Mouse (Mus musculus): ENCODE measurements around the gene Csrnp1. TPM values are rescaled to one million over a fixed set of nuclear protein-coding genes. Genes with fewer than 3 reads are reported as not detected.

The Csrnp1 gene
- polyA plus RNA-seq, 1 experiment from 2014 or later, result 3.2 TPM

DNA sequence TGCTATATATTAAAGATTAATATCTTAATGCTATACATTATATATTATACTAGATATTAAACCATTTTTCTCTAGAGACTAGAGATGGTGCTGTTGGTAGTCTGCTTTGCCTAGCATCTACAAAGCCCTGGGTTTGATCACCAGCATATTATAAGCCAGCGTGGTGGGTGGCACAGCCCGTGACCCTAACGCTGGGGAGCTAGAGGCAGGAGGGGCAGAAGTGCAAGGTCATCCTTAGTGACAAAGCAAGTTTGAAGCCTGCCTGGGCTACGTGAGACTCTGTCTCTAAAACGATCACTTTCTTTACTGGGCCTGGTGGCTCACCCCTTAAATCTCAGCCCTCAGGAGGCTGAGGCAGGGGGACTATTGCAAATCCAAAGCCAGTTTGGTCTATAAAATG is 18.4 kb upstream of the Csrnp1 start:
- peaks cover 3% of the 10 kb centered on the region; the same call in 1 of the 2 replicates for H3K9me3 ChIP-seq (ENCODE audit: control insufficient read depth, low read length)
- peaks cover 3 to 15% of the 10 kb centered on the region in 2 experiments for H3K4me1 ChIP-seq (ENCODE audit: control insufficient read depth in 2 of 2, insufficient read depth in 2 of 2, low read length in 2 of 2)
- 78% methylated on average over 5 of the region's 5 CpGs for WGBS
- no peak overlapping the region for H3K9ac ChIP-seq (ENCODE audit: low read length)
- ATAC-seq (ENCODE audit: insufficient number of reproducible peaks, insufficient read depth, low FRiP score, low read depth), result no peak
- no peak overlapping the region for H3K4me2 ChIP-seq (ENCODE audit: low read length)
- no peak overlapping the region for H3K27ac ChIP-seq (replicated peaks in 1 of 2; ENCODE audit: control insufficient read depth in 1 of 2, insufficient read depth in 1 of 2, low read depth in 2 of 2, low read length in 2 of 2)
- no peaks in the 10 kb centered on the region for H3K27me3 ChIP-seq (ENCODE audit: control insufficient read depth, insufficient read depth, low read length)
- H3K36me3 ChIP-seq (ENCODE audit: control insufficient read depth, insufficient read depth, low read length), result no peaks in the 10 kb centered on the region
- H3K4me3 ChIP-seq (ENCODE audit: control insufficient read depth in 1 of 2, insufficient read depth in 1 of 2, low read depth in 1 of 2, low read length in 2 of 2), result no peak overlapping the region

DNA sequence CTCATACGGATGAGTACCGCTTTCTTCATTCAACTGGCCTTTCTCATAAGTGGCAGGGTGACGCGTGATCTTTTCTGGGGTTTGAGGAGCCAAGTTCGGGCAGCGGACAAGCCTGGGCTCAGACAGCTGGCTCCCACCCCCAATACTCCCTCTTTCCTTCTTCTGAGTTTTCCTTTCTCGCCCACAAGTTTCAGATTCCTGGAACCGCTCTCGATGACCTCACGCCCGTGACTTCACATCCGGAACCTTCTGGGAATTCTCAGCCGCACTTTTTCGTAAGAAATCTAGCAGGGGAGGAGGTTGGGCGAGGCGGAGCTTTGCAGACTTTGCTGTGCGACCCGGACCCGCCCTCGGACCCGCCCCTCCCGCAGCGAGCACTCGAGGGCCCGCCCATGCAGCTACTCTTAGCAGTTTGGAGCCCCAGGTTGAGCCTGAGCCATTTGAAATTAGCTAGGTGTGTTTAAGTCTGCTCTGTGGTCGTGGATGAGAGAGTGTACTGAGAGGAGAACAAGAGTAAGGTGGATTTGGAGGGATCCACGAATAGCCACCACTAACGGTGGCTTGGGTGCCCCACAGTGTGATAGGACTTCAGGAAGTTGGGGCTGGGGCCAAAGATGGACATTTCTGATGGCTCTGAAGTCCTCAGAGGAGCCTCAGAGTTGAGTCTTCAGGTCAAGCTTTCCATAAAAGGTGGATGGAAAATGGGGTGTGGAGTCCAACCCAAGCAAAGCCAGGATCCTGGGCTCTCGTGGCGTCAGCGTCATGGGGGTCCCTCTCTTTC is 17.7 kb upstream of the Csrnp1 start:
- no peaks in the 10 kb centered on the region for H3K36me3 ChIP-seq (ENCODE audit: control insufficient read depth, insufficient read depth, low read length)
- H3K9me3 ChIP-seq (ENCODE audit: control insufficient read depth, low read length), result no peaks in the 10 kb centered on the region
- H3K27ac ChIP-seq (replicated peaks in 1 of 2; ENCODE audit: control insufficient read depth in 1 of 2, insufficient read depth in 1 of 2, low read depth in 2 of 2, low read length in 2 of 2), result peak overlapping the region; percentile 86 to 91
- WGBS, result 8% methylated on average over 31 of the region's 31 CpGs
- H3K27me3 ChIP-seq (ENCODE audit: control insufficient read depth, insufficient read depth, low read length), result no peaks in the 10 kb centered on the region
- H3K4me3 ChIP-seq (ENCODE audit: control insufficient read depth in 1 of 2, insufficient read depth in 1 of 2, low read depth in 1 of 2, low read length in 2 of 2), result peak overlapping the region; percentile 47 to 55
- H3K9ac ChIP-seq (ENCODE audit: low read length), result peak overlapping the region; percentile 76
- peak; percentile 92 for ATAC-seq (ENCODE audit: insufficient number of reproducible peaks, insufficient read depth, low FRiP score, low read depth)
- peak overlapping the region; percentile 81 for H3K4me2 ChIP-seq (ENCODE audit: low read length)
- peaks cover 3 to 15% of the 10 kb centered on the region in 2 experiments for H3K4me1 ChIP-seq (ENCODE audit: control insufficient read depth in 2 of 2, insufficient read depth in 2 of 2, low read length in 2 of 2)

DNA sequence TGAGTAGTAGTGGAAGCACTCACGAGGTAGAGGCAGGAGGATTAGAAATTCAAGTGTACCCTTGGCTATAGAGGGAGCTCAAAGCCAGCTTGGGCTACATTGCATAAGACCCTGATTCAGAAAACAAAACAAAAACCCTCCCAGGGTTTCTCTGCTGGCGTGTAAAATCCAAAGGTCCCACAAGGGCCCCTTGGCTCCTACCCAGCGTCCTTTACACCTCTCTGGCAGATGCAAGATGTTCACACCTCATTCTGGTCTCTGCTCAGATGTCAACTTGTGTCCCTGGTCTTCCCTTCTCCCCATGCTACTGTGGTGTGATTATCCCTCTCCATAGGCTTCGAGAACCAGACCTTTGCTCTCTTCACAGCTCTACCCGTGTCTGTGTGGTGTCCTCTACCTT is 16.3 kb upstream of the Csrnp1 start:
- no peak overlapping the region for H3K9ac ChIP-seq (ENCODE audit: low read length)
- no peaks in the 10 kb centered on the region for H3K36me3 ChIP-seq (ENCODE audit: control insufficient read depth, insufficient read depth, low read length)
- H3K9me3 ChIP-seq (ENCODE audit: control insufficient read depth, low read length), result no peaks in the 10 kb centered on the region
- H3K4me1 ChIP-seq (ENCODE audit: control insufficient read depth in 2 of 2, insufficient read depth in 2 of 2, low read length in 2 of 2), result peaks cover 3 to 15% of the 10 kb centered on the region in 2 experiments
- H3K4me2 ChIP-seq (ENCODE audit: low read length), result no peak overlapping the region
- H3K27me3 ChIP-seq (ENCODE audit: control insufficient read depth, insufficient read depth, low read length), result no peaks in the 10 kb centered on the region
- H3K4me3 ChIP-seq (ENCODE audit: control insufficient read depth in 1 of 2, insufficient read depth in 1 of 2, low read depth in 1 of 2, low read length in 2 of 2), result no peak overlapping the region
- no peak overlapping the region for H3K27ac ChIP-seq (replicated peaks in 1 of 2; ENCODE audit: control insufficient read depth in 1 of 2, insufficient read depth in 1 of 2, low read depth in 2 of 2, low read length in 2 of 2)
- 68% methylated on average over 5 of the region's 5 CpGs for WGBS
- no peak for ATAC-seq (ENCODE audit: insufficient number of reproducible peaks, insufficient read depth, low FRiP score, low read depth)

DNA sequence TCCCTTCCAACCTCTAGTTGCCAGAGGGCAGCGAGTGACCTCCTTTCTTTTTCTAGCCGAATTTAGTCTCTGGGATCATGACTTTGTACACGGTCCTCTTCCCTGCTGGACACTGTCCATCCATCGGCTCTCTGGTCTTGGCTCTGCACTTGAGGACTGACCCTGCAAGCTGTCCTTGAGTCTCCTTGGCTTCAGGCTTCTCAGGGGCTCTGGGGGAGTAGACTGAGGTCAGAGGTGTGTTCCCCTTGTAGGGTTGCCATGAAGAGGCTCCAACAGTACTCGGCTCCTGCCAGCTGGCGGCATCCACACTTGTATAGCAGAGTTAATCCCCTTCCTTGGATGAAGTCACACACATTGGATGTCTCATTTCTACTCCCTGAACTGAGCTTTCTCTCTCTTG is 15.2 kb upstream of the Csrnp1 start:
- H3K27ac ChIP-seq (replicated peaks in 1 of 2; ENCODE audit: control insufficient read depth in 1 of 2, insufficient read depth in 1 of 2, low read depth in 2 of 2, low read length in 2 of 2), result no peak overlapping the region
- H3K4me3 ChIP-seq (ENCODE audit: control insufficient read depth in 1 of 2, insufficient read depth in 1 of 2, low read depth in 1 of 2, low read length in 2 of 2), result no peak overlapping the region
- no peak overlapping the region for H3K9ac ChIP-seq (ENCODE audit: low read length)
- H3K4me2 ChIP-seq (ENCODE audit: low read length), result no peak overlapping the region
- 61% methylated on average over 6 of the region's 6 CpGs for WGBS
- H3K9me3 ChIP-seq (ENCODE audit: control insufficient read depth, low read length), result no peaks in the 10 kb centered on the region
- no peaks in the 10 kb centered on the region for H3K36me3 ChIP-seq (ENCODE audit: control insufficient read depth, insufficient read depth, low read length)
- peaks cover 3 to 15% of the 10 kb centered on the region in 2 experiments for H3K4me1 ChIP-seq (ENCODE audit: control insufficient read depth in 2 of 2, insufficient read depth in 2 of 2, low read length in 2 of 2)
- H3K27me3 ChIP-seq (ENCODE audit: control insufficient read depth, insufficient read depth, low read length), result no peaks in the 10 kb centered on the region
- no peak for ATAC-seq (ENCODE audit: insufficient number of reproducible peaks, insufficient read depth, low FRiP score, low read depth)

DNA sequence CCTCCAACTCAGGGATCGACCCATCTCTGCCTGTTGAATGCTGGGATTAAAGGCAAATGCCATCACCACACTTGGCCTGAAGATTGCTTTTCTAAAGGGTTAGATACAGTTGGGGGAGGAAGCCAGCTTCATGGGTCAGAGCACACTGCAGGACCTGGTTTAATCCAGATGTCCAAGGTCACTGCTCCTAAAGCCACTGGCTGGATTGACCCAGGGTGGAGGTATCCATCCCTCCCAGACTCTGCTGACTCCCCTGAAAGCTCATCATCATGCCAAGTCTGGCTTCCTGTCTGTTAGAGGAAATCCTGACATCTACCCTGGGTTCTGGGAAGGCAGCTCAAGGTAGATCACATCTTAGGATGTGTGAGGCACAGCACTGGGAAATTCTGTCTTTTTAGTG is 14.3 kb upstream of the Csrnp1 start:
- H3K9me3 ChIP-seq (ENCODE audit: control insufficient read depth, low read length), result no peaks in the 10 kb centered on the region
- H3K4me2 ChIP-seq (ENCODE audit: low read length), result no peak overlapping the region
- H3K4me1 ChIP-seq (ENCODE audit: control insufficient read depth in 2 of 2, insufficient read depth in 2 of 2, low read length in 2 of 2), result peaks cover 5 to 12% of the 10 kb centered on the region in 2 experiments
- no peak overlapping the region for H3K27ac ChIP-seq (replicated peaks in 1 of 2; ENCODE audit: control insufficient read depth in 1 of 2, insufficient read depth in 1 of 2, low read depth in 2 of 2, low read length in 2 of 2)
- H3K9ac ChIP-seq (ENCODE audit: low read length), result no peak overlapping the region
- H3K27me3 ChIP-seq (ENCODE audit: control insufficient read depth, insufficient read depth, low read length), result no peaks in the 10 kb centered on the region
- no peaks in the 10 kb centered on the region for H3K36me3 ChIP-seq (ENCODE audit: control insufficient read depth, insufficient read depth, low read length)
- 74% methylated on average over 1 of the region's 1 CpGs for WGBS
- H3K4me3 ChIP-seq (ENCODE audit: control insufficient read depth in 1 of 2, insufficient read depth in 1 of 2, low read depth in 1 of 2, low read length in 2 of 2), result no peak overlapping the region
- no peak for ATAC-seq (ENCODE audit: insufficient number of reproducible peaks, insufficient read depth, low FRiP score, low read depth)

DNA sequence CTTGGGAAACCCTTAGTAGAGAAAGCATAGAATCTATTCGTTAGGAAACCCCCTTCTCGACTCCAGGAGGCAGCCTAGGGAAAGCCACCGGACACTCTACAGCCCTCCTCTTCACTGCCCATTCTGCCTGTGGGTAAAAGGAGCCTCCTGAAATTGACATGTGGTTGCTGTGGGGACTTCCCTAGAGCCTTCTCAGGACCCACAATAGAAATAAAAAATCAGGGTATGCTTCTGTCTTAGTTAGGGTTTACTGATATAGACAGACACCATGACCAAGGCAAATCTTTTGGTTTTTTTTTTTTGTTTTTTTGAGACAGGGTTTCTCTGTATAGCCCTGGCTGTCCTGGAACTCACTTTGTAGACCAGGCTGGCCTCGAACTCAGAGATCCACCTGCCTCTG is 11.6 kb upstream of the Csrnp1 start:
- WGBS, result 77% methylated on average over 4 of the region's 4 CpGs

DNA sequence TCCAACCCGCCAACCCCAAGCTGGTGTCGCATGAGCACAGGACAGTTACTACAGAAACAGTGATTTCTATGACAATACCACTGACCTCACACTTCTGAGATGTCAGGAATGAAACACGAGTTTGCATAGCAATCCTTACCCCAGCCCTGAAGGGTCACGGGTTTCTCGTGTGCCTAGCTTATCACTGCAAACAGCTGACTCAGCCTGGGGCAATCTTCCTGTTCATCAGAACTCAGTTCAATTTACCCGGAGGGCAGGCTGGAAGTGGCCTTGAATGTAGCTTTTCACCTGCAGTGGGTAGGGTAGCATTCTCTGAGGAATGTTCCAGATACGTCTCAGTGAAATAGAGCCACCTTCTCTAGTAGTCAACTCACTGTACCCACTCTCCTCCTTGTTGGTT is 9.7 kb upstream of the Csrnp1 start:
- no peak overlapping the region for H3K9ac ChIP-seq (ENCODE audit: low read length)
- no peaks in the 10 kb centered on the region for H3K9me3 ChIP-seq (ENCODE audit: control insufficient read depth, low read length)
- H3K27me3 ChIP-seq (ENCODE audit: control insufficient read depth, insufficient read depth, low read length), result no peaks in the 10 kb centered on the region
- H3K4me3 ChIP-seq (ENCODE audit: control insufficient read depth in 1 of 2, insufficient read depth in 1 of 2, low read depth in 1 of 2, low read length in 2 of 2), result no peak overlapping the region
- H3K36me3 ChIP-seq (ENCODE audit: control insufficient read depth, insufficient read depth, low read length), result no peaks in the 10 kb centered on the region
- 46% methylated on average over 7 of the region's 7 CpGs for WGBS
- no peak overlapping the region for H3K27ac ChIP-seq (replicated peaks in 1 of 2; ENCODE audit: control insufficient read depth in 1 of 2, insufficient read depth in 1 of 2, low read depth in 2 of 2, low read length in 2 of 2)
- H3K4me1 ChIP-seq (ENCODE audit: control insufficient read depth in 2 of 2, insufficient read depth in 2 of 2, low read length in 2 of 2), result peaks cover 0 to 5% of the 10 kb centered on the region in 2 experiments; a peak in 3 of 4 replicates
- no peak for ATAC-seq (ENCODE audit: insufficient number of reproducible peaks, insufficient read depth, low FRiP score, low read depth)
- no peak overlapping the region for H3K4me2 ChIP-seq (ENCODE audit: low read length)

More for the DNA sequence above, 11.6 kb upstream of the Csrnp1 start:
- no peak overlapping the region for H3K9ac ChIP-seq (ENCODE audit: low read length)
- no peaks in the 10 kb centered on the region for H3K27me3 ChIP-seq (ENCODE audit: control insufficient read depth, insufficient read depth, low read length)
- H3K4me1 ChIP-seq (ENCODE audit: control insufficient read depth in 2 of 2, insufficient read depth in 2 of 2, low read length in 2 of 2), result peaks cover 3 to 5% of the 10 kb centered on the region in 2 experiments
- H3K27ac ChIP-seq (replicated peaks in 1 of 2; ENCODE audit: control insufficient read depth in 1 of 2, insufficient read depth in 1 of 2, low read depth in 2 of 2, low read length in 2 of 2), result no peak overlapping the region
- H3K4me3 ChIP-seq (ENCODE audit: control insufficient read depth in 1 of 2, insufficient read depth in 1 of 2, low read depth in 1 of 2, low read length in 2 of 2), result no peak overlapping the region
- H3K36me3 ChIP-seq (ENCODE audit: control insufficient read depth, insufficient read depth, low read length), result no peaks in the 10 kb centered on the region
- no peak for ATAC-seq (ENCODE audit: insufficient number of reproducible peaks, insufficient read depth, low FRiP score, low read depth)
- no peak overlapping the region for H3K4me2 ChIP-seq (ENCODE audit: low read length)
- no peaks in the 10 kb centered on the region for H3K9me3 ChIP-seq (ENCODE audit: control insufficient read depth, low read length)

Data from heart, embryonic 14.5 days (tissue).